Mouse (Mus musculus) midbrain, embryonic 10.5 days (tissue): ENCODE data around the gene Slco1a1. TPM values are rescaled to one million over a fixed set of nuclear protein-coding genes. Genes with fewer than 3 reads are reported as not detected.

Experiments used
- DNase-seq: peaks from one replicate; pipeline ENCODE4 v3.0.0-alpha.2; 2017; ENCODE audit warnings: low spot score
- H3K27ac ChIP-seq: fragments of 300-500 bp; sonication (generic); replicated peaks from 2 replicates; pipeline ENCODE4 v1.5.1; 2016; ENCODE audit warnings: mild to moderate bottlenecking
- H3K27me3 ChIP-seq: fragments of 300-500 bp; sonication (generic); 2 replicates; pipeline ENCODE4 v1.6.1; 2016; ENCODE audit warnings: low read depth, mild to moderate bottlenecking; ENCODE audit not compliant: poor library complexity, severe bottlenecking
- H3K36me3 ChIP-seq: fragments of 300-500 bp; sonication (generic); 2 replicates; pipeline ENCODE4 v1.6.1; 2016; ENCODE audit warnings: mild to moderate bottlenecking, moderate library complexity
- H3K4me1 ChIP-seq: fragments of 300-500 bp; sonication (generic); 2 replicates; pipeline ENCODE4 v1.6.1; 2016
- H3K4me3 ChIP-seq: fragments of 300-500 bp; sonication (generic); 2 replicates; pipeline ENCODE4 v1.5.1; 2016; ENCODE audit warnings: mild to moderate bottlenecking, moderate library complexity
- H3K9me3 ChIP-seq: fragments of 300-500 bp; sonication (generic); replicated peaks from 2 replicates; pipeline ENCODE4 v1.6.1; 2016; ENCODE audit warnings: mild to moderate bottlenecking
- WGBS: fragments of 180-500 bp; shearing (Covaris S2); methylation state at CpG from one replicate; pipeline ENCODE4 v1.1.7; 2016; 5-methylcytosine and 5-hydroxymethylcytosine counted together
- polyA plus RNA-seq: library from polyadenylated mRNA; unstranded; fragments of >200 nt; fragmentation: Nextera tagmentation; extraction: Ambion mirVana; gene quantifications from 2 replicates; pipeline ENCODE4 v1.2.1, GENCODE M21; 2016

Slco1a1 gene
- polyA plus RNA-seq, 1 experiment from 2014 or later, result not detected

DNA sequence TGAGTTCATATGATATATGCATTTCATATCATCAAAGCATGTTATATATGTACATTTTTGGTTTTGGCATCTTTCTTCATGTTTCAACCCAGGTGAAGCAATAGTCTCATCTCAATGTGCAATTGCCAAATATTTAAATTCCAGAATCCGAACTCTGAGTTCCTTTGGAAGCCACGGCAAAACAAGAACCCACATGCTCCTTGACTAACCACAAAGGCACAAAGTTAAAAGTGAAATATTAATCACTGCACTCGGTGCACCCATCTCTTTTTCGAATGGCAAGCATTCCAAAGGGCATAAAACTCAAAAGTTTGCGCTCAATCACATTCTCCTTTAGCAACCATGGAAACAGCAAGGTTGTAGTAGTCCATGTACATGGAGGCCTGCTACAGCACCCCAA lies 80.7 kb downstream of the Slco1a1 start:
- Histone ChIP-seq H3K27ac (no peak overlapping the region), H3K9me3 (no peaks in the 10 kb centered on the region), H3K36me3 (no peaks in the 10 kb centered on the region), H3K27me3 (no peaks in the 10 kb centered on the region), H3K4me3 (no peak overlapping the region), H3K4me1 (no peaks in the 10 kb centered on the region)
- 88% methylated on average over 5 of the region's 5 CpGs for WGBS
- DNase-seq, result no peak

DNA sequence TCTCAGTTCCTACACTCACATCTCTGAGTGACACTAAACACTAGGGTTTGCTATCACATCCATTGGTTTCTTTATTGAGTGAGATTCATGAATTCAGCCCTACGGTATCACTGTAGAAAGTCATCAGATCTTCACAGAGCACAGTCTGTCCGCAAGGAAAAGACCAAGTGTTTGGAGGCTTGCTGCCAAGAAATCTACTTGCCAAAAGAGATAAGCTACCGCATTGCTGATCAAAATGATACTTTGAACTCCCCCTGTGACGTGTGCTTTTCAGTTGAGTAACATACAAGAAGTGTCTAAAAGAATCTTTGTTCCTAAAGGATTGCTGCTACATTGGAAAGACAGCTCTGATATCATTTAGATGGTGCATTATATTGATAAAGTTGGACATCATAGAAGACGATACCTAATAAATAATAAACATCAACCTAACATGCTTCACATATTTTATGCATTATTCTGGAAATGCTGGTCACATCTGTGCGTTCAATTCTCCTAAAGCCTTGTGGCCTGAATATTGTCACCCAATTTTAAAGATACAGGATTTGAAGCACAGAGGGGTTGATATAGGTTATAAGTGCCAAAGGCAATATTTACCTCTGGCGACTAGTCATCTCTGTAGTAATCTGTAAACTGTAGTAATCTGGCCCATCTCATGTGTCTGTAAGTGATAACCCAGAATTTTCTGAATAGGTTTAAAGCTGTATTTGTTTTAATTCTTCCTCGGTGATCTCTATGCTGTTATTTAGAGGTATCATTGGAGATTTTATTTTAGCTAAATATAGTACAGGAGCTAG lies 88.8 kb downstream of the Slco1a1 start:
- no peak overlapping the region for H3K4me3 ChIP-seq
- peaks cover 5% of the 10 kb centered on the region; the same call in 1 of the 2 replicates for H3K4me1 ChIP-seq
- 90% methylated on average over 8 of the region's 8 CpGs for WGBS
- H3K27ac ChIP-seq, result no peak overlapping the region
- DNase-seq, result no peak
- H3K36me3 ChIP-seq, result no peaks in the 10 kb centered on the region
- H3K9me3 ChIP-seq, result no peaks in the 10 kb centered on the region
- H3K27me3 ChIP-seq, result no peaks in the 10 kb centered on the region

Other genes starting within 250 kb of the Slco1a1 start
- not detected in 2 replicates for gene Gm5724, start 173.2 kb downstream of the Slco1a1 start, polyA plus RNA-seq
- gene Slco1a4, start 90.8 kb downstream of the Slco1a1 start, polyA plus RNA-seq, result not detected in 2 replicates
- not detected in 2 replicates for gene Gm6614, start 64.5 kb upstream of the Slco1a1 start, polyA plus RNA-seq